Mouse (Mus musculus) embryo, embryonic 11 days (tissue): ENCODE results near the gene Ctps.

Source experiments
- DNase-seq: peaks from one replicate; pipeline ENCODE4 v3.0.0-alpha.2; 2015

The Ctps gene

GRCm38 (mm10) chr4:120570438-120571069 lies 478 bp upstream of the Ctps start:
- DNase-seq, result no peak

GRCm38 (mm10) chr4:120569025-120569424 lies 1.1 kb downstream of the Ctps start:
- no peak for DNase-seq

GRCm38 (mm10) chr4:120568005-120568404 lies 2.1 kb downstream of the Ctps start:
- no peak for DNase-seq

GRCm38 (mm10) chr4:120565726-120566125 lies 4.3 kb downstream of the Ctps start:
- no peak for DNase-seq

- DNase-seq, result no peak
Measured at GRCm38 (mm10) chr4:120556592-120556991, 13.5 kb downstream of the Ctps start.

- no peak for DNase-seq
Measured at GRCm38 (mm10) chr4:120544896-120545295, 25.2 kb downstream of the Ctps start.

GRCm38 (mm10) chr4:120538664-120539063 lies 31.4 kb downstream of the Ctps start:
- no peak for DNase-seq

GRCm38 (mm10) chr4:120531986-120532385 lies 38.1 kb downstream of the Ctps start, which contains the start of gene Slfnl1:
TSS of gene Slfnl1 (plus strand) at chr4:120532231.
- DNase-seq, result no peak

GRCm38 (mm10) chr4:120528171-120528570 lies 41.9 kb downstream of the Ctps start:
- DNase-seq, result no peak

- no peak for DNase-seq
Measured at GRCm38 (mm10) chr4:120523092-120523491, 47.0 kb downstream of the Ctps start.

- DNase-seq, result no peak
Measured at GRCm38 (mm10) chr4:120522351-120522750, 47.7 kb downstream of the Ctps start.

- no peak for DNase-seq
Measured at GRCm38 (mm10) chr4:120521761-120522160, 48.3 kb downstream of the Ctps start.

GRCm38 (mm10) chr4:120517335-120517734 lies 52.7 kb downstream of the Ctps start:
- DNase-seq, result no peak

GRCm38 (mm10) chr4:120516907-120517306 lies 53.2 kb downstream of the Ctps start:
- no peak for DNase-seq

GRCm38 (mm10) chr4:120516491-120516890 lies 53.6 kb downstream of the Ctps start:
- no peak for DNase-seq

GRCm38 (mm10) chr4:120514366-120514765 lies 55.7 kb downstream of the Ctps start:
- DNase-seq, result no peak

- no peak for DNase-seq
Measured at GRCm38 (mm10) chr4:120511203-120511602, 58.9 kb downstream of the Ctps start.

- no peak for DNase-seq
Measured at GRCm38 (mm10) chr4:120506955-120507354, 63.1 kb downstream of the Ctps start.
